Mouse (Mus musculus) inflammation-experienced regulatory T-cells, adult 6 months (primary cell): Measurements from ENCODE around the gene Hmgn1. TPM values are rescaled to one million over a fixed set of nuclear protein-coding genes. Genes with fewer than 3 reads are reported as not detected.
"Not testable (repeated sequence)": the region's sequence is repeated elsewhere in the genome, so short reads cannot be mapped to it uniquely, and the experiment has no call there.

Experiments
- ATAC-seq: one replicate; pipeline ENCODE4 v1.8.0; 2017
- polyA plus RNA-seq, 3 experiments: library from polyadenylated mRNA; unstranded; fragments of 100-300 nt; shearing (Covaris generic); gene quantifications; one replicate each; pipeline ENCODE4 v1.2.1; 2017

The Hmgn1 gene
- polyA plus RNA-seq, 3 experiments from 2014 or later = 57.3 to 89.3 (median 57.4) TPM

DNA sequence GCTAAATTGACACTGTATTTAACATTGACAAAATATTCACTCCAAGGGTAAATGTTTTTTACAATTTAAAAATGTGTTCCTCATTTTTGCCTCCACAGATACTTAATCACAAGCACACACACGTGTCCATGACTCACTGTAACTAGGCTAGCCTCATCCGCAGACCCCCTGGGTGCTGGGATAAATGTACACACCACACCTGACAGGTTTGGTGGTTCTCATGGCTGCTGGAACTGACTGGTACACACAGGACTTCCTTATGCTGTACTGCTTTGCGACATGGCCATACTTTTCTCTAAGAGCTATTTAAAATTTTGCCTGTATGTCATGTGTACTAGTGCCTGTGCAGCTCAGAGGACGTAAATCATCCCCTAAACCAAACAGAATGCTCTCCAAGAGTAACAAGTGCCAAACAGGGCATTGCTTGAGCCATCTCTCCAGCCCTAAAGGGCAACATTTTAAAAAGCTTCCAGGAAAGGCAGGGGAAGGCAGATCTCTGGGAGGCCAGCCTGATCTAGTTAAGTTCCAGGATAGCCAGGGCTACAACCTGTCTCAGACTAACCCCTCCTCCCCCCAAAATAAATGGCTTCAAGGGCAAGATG, 7.4 kb downstream of the Hmgn1 start:
- no peak for ATAC-seq

DNA sequence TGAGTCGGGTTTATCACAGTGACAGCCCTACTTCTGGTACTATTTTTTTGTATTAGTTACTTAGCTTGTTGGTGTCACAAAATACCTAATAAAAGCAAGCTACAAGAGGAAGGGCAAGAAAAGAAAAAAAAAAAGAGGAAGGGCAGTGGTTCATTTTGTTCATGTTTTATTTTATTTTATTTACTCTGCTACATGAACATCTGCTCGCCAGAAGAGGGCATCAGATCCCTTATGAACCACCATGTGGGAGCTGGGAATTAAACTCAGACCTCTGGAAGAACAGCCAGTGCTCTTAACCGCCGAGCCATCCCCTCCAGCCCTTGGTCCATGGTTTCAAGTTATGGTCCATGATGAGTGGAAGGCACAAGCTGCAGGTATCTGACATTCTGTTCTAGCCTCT, 12.8 kb downstream of the Hmgn1 start:
- ATAC-seq = no peak

GRCm38 (mm10) chr16:96112769-96113168, 14.8 kb downstream of the Hmgn1 start:
- no peak for ATAC-seq

- ATAC-seq = no peak
Observed at GRCm38 (mm10) chr16:96110655-96111345, 16.7 kb downstream of the Hmgn1 start.

DNA sequence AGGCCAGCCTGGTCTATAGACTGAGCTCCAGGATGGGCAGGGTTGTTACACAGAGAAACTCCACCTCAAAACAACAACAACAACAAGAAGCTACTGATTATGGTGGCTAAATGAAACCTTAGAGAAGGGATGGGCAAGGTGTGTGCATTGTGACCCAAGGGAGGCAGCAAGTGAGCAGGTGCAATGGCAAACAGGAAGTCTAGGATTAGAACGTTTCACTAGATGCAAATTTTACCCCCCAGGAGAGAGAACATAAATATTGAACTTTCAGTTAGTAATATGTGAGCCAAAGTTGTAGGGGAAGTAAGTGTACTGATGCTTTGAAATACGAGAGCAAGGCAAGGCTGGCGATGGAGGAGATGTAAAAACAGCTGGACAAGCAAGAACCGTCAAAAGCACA, 17.9 kb downstream of the Hmgn1 start:
- no peak for ATAC-seq

DNA sequence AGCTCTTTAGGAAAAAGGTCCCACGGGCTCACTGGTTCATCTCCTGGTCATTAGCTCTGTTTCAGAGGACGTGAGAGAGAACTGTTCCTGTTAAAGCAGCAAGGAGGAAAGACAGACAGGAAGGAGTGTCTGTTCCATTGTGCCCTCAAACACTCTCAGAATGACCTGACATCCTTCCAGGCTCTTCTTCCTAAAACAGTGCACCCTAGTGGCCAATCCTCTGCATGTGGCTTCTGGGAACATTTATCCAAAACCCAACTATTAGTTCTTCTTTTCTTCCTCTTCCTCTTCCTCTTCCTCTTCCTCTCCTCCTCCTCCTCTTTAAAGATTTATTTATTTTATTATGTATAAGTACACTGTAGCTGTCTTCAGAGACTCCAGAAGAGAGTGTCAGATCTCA, 24.5 kb downstream of the Hmgn1 start:
- ATAC-seq = no peak

DNA sequence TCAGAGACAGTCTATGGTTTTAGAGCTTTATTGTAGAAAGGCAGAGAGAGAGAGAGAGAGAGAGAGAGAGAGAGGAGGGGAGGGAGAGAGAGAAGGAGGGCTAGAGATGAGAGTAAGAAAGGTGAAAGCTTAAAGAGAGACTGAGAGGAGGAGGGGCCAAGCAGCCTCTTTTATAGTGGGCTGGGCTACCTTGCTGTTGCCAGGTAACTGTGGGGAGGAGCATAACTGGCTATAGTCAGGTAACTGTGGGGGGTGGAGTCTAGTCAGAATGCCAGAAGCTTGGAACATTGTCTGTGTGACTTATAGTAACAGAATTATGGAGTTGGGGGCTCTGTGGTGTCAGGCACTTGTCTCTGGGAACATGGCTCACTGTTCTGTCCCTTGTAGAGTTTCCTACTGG, 29.7 kb downstream of the Hmgn1 start:
- ATAC-seq = not testable (repeated sequence)

DNA sequence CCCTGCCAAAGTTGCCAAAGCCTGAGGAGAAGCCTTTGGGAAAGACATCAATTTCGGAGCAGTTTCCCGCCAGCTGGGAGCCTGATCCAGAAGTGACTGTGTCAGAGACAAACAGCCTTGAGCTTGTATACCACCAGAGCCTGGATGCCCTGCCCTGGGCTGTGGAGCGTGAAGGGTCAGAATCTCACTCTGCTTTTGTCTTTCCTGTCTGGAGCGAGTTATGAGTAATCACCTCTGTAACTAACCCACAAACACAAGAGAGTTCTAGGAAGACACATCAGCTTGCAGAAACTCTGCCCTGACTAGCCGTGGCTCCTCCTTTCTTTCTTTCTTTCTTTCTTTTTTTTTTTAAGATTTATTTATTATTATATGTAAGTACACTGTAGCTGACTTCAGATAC, 31.6 kb downstream of the Hmgn1 start:
- no peak for ATAC-seq

GRCm38 (mm10) chr16:96091515-96092504, 35.7 kb downstream of the Hmgn1 start:
- no peak for ATAC-seq

- no peak for ATAC-seq
Observed at GRCm38 (mm10) chr16:96088120-96088519, 39.4 kb downstream of the Hmgn1 start.

GRCm38 (mm10) chr16:96087436-96087835, 40.1 kb downstream of the Hmgn1 start:
- ATAC-seq = no peak

DNA sequence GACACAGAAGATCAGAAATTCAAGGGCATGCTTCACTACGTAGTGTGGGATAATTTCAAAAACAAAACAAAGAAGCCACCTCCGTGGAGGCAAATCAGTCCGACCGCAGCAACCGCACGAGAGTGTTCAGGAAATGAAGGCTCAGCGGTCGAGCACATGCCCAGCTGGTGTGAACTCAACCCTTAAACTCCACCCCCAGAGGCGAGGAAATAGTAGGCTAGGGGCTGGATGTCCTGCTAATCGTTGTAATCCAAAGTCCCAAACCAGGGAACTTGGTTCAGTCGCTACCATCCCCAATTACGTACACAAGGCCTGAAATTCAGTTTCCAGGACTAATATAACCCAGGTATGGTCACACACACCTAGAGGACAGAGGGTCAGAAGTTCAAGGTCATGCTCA, 40.5 kb downstream of the Hmgn1 start:
- ATAC-seq = no peak

DNA sequence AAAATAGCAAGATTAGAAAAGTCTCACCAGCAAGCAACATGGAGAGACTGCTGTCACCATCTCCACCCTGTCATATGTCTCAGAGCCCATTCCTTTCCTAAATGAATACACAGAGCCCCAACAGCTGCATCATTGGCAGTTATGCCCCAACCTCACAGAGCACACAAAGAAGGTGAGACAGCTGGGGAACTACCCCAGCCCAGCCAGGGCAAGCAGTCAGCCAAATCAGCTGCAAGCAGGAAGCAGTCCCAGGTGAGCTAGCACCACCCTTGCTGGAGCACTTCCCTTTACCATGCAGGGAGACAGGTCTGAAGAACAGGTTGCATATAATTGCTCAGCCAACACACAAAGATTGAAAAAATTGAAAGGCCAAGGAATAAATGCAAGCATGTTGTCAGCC, 41.9 kb downstream of the Hmgn1 start:
- no peak for ATAC-seq

GRCm38 (mm10) chr16:96083179-96083646, 44.3 kb downstream of the Hmgn1 start:
- no peak for ATAC-seq

DNA sequence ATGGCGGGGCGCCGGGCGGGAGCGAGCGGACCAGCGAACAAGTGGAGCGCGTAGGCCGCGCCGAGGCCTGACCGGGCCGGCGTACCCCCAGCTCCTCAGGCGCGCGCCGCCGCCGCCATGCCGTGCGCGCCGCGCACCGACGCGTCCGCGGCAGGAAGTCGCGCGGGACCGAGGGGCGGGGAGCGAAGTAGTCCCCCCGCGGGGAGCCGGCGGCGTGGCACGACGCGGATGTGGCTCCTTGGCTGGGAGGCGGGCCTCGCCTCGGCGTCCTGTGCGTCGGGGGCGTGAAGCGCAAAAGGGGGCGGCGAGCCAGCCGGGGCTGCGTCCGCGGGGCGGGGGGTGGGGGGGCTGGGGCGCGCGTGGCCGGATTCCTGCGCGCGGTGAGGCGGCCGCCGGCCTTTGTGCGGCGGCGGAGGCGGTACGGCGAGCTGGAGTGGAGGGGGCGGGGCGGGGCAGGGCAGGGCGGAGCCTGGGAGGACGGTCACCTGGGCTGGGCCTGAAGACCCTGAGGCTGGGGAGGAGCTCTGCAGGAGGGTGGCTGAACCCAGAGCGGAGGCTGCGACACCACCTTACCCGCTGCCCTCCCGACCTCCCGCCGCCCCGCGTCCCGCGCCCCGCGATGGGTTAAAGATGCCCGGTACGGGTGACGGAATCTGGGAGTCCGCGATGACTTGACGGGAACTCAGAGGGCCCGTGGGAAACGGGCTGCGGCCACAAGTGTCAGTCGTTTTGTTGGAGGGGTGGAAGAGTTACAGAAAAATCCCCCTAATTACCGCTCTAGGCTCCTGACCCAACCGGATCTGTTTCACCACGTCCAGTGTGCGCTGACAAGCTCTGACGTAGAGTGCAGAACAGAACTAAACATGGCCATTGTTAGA, 45.0 kb downstream of the Hmgn1 start, which contains the start of gene Brwd1:
TSS of gene Brwd1 (minus strand) at position 226 of the 878 bp plus-strand sequence.
- peak; percentile 74 for ATAC-seq

DNA sequence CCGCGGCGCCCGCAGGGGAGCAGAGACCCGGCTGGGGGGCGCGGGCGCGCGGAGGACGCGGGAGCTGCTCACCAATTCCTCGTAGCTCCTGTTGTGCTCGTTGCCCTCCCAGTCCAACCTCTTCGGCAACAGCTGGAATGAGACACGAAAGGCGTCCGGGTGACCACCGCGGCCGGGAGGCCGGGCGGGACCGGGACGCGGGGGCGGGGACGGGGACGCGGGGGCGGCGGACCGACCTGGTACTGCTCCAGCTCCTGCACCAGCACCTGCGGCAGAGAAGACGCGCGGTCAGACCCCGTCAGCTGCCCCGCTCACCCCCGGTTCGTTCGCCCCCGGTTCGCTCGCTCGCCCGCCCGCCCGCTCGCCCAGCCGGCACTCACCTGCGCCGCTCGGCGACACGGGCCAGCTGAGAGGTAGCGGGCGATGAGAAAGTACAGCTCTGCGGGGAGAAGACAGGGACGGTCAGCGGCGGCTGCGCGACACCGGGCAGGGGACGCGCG, 45.7 kb downstream of the Hmgn1 start:
- no peak for ATAC-seq

GRCm38 (mm10) chr16:96081331-96081730, 46.2 kb downstream of the Hmgn1 start:
- ATAC-seq = peak; percentile 82

- ATAC-seq = no peak
Observed at GRCm38 (mm10) chr16:96080524-96080923, 47.0 kb downstream of the Hmgn1 start.
